Mouse (Mus musculus): ENCODE measurements around the gene Mapk6. TPM values are rescaled to one million over a fixed set of nuclear protein-coding genes. Genes with fewer than 3 reads are reported as not detected.

Gene Mapk6
- polyA plus RNA-seq, 1 experiment = 25.2 TPM

DNA sequence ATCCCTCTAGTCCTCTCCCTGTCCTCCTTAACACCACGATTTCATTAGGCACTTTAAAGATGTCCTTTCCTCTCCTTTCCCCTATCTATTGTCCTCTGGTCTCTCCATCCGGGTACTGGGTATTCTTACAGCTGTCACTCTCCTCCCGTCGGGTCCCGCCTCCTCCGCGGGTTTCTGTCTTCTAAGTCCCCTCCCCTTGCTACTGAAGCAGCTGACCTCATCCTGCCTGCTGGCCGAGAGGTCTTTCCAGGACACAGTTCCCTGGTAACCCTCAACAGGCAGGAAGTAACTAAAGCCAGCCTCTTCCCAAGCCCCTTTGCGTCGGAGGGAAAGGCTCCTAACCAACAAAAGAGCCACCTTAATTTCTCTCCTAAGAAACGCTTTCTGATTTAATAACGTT lies 26.1 kb upstream of the Mapk6 start:
- H3K4me1 ChIP-seq (ENCODE audit: control insufficient read depth, insufficient read depth, low read length) = peaks cover 20% of the 10 kb centered on the region
- peak; percentile 76 for DNase-seq
- 0 out of 2 replicates have a peak, but pooled peaks have one; percentile 7 for TF ChIP-seq POLR2A (IDR thresholded peaks at IDR 0.05; ENCODE audit: borderline replicate concordance, extremely low read depth, low read depth, low read length)
- no peak for TF ChIP-seq CTCF (IDR thresholded peaks at IDR 0.05; ENCODE audit: insufficient read depth, low read length)
- under 1% methylated on average over 12 of the region's 12 CpGs for WGBS
- no peak overlapping the region for H3K4me3 ChIP-seq (replicated peaks; ENCODE audit: extremely low read depth, low read depth, low read length)

DNA sequence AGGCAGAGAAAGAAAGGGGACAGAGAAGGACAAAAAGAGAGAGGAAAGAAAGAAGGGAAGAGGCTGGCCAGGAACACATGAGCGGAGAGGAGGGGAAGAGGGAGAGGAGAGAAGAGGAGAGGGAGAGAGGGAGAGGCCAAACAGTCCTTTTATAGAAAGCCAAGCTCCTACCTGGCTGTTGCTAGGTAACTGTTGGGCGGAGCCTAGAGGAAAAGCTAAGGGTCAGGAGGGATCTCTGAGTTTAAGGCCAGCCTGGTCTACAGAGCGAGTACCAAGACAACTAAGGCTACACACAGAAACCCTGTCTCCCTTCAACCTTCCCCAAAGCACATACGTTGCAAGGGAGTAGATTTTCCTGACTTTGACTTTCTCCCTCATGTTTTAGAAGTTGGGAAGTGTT lies 25.5 kb upstream of the Mapk6 start:
- WGBS = 86% methylated on average over 4 of the region's 4 CpGs
- no peak for DNase-seq
- Histone ChIP-seq H3K4me3 (replicated peaks; ENCODE audit: extremely low read depth, low read depth, low read length) (no peak overlapping the region), H3K4me1 (ENCODE audit: control insufficient read depth, insufficient read depth, low read length) (peaks cover 20% of the 10 kb centered on the region)
- TF ChIP-seq POLR2A (IDR thresholded peaks at IDR 0.05; ENCODE audit: borderline replicate concordance, extremely low read depth, low read depth, low read length) = no peak
- TF ChIP-seq CTCF (IDR thresholded peaks at IDR 0.05; ENCODE audit: insufficient read depth, low read length) = no peak

DNA sequence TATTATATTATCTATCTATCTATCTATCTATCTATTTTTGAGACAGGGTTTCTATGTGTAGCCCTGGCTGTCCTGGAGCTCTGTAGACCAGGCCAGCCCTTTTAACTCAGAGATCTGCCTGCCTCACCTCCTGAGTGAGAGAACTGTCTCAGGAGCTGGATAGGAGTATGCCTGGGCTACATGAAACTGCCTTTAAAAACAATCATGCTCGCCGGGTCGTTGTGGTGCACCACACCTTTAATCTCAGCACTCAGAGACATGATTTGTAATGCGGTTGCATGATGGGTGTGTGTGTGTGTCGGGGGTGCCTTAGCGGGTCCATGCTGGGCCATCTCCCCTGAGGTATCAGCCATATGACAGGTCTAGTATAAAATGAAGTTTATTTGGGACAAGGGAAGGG lies 25.1 kb upstream of the Mapk6 start:
- TF ChIP-seq CTCF (IDR thresholded peaks at IDR 0.05; ENCODE audit: insufficient read depth, low read length) = no peak
- no peak overlapping the region for H3K4me3 ChIP-seq (replicated peaks; ENCODE audit: extremely low read depth, low read depth, low read length)
- DNase-seq = no peak
- 53% methylated on average over 6 of the region's 6 CpGs for WGBS
- H3K4me1 ChIP-seq (ENCODE audit: control insufficient read depth, insufficient read depth, low read length) = peaks cover 20% of the 10 kb centered on the region

DNA sequence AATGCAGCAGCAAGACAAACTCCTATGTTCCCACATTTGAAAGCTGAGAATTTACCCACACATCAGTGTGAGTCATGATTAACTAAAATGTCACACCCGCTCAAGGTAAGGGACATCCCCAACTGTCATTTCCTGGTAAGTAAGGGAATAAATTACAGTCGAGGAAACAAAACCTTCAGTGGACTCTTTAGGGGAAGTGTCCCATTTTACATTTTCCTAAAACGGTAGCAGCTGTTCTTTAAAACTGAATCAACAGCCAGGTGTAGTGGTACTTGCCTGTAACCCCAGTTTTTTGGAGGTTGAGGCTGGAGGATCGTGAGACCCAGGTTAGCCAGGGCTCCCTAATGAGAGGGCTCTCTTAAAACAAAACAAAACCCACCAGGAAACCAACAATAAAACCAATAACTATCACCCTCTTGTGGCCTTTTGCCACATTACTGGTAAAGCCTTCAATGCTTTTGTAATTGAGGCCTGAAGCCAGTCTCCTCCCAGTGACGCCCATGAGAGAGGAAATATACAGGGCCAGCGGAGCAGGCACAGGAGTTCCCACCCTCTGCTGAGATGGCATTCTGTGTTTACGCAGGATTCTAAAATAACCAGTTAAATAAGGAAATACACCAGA lies 24.5 kb upstream of the Mapk6 start:
- no peak overlapping the region for H3K4me3 ChIP-seq (replicated peaks; ENCODE audit: extremely low read depth, low read depth, low read length)
- no peak for TF ChIP-seq POLR2A (IDR thresholded peaks at IDR 0.05; ENCODE audit: borderline replicate concordance, extremely low read depth, low read depth, low read length)
- TF ChIP-seq CTCF (IDR thresholded peaks at IDR 0.05; ENCODE audit: insufficient read depth, low read length) = no peak; the same call in 1 of the 2 replicates
- 18% methylated on average over 7 of the region's 7 CpGs for WGBS
- peaks cover 20% of the 10 kb centered on the region for H3K4me1 ChIP-seq (ENCODE audit: control insufficient read depth, insufficient read depth, low read length)
- peak; percentile 46 for DNase-seq

DNA sequence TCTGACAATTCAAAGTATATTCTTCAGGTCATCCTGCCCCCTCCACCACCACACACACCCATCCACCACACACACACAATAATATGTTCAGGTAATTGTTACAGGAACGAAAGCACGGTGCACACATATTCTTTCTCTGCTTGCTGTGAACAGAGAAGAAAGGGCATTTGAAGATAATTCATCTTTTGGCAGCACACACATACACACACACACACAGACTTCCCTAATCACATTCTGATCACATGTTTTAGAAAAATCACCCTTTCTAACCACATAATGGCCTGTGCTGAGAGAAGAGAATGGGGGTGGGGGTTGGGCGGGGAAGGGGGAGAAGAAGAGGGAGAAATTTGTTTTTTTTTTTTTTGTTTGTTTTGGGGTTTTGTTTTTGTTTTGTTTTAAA lies 22.9 kb upstream of the Mapk6 start:
- 69% methylated on average over 3 of the region's 3 CpGs for WGBS
- peaks cover 20% of the 10 kb centered on the region for H3K4me1 ChIP-seq (ENCODE audit: control insufficient read depth, insufficient read depth, low read length)
- no peak for DNase-seq
- no peak overlapping the region for H3K4me3 ChIP-seq (replicated peaks; ENCODE audit: extremely low read depth, low read depth, low read length)
- TF ChIP-seq CTCF (IDR thresholded peaks at IDR 0.05; ENCODE audit: insufficient read depth, low read length) = no peak
- TF ChIP-seq POLR2A (IDR thresholded peaks at IDR 0.05; ENCODE audit: borderline replicate concordance, extremely low read depth, low read depth, low read length) = no peak

DNA sequence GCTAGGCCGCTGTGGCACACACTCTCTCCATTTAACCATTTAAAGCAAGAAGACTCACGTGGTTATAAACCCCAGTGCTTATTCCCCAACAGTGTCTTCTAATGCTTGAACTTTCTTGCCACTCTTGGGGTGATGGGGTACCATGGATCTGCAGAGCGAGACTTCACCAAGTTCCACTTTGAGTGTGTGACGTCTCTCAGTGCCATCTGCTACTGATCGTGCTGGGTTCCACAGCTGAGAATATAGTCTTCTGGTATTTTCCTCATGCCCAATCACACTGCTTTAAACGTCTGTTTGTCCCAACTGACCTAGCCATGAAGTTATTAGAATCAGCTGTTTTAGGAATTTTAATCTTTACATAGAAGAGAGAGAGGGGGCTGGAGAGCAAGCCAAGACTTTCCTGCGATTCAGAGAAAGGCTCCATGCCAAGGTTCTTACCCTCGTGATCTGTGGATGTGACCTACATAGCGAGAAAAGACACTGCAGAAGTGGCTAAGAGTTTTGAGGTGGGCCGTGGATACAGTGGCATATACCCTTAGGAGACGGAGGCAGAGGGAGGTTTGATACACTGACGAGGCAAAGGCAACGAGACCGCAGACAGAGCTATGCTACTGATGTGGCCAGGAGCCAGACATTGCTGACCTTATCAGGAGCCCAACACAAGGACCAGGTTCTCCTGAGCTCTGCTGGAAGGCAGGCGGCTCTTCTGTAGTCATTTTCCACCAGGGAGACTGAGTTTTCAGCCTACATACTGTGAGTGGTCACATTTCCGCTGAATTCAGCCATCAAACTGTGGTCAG lies 21.2 kb upstream of the Mapk6 start:
- WGBS = 67% methylated on average over 16 of the region's 16 CpGs
- Histone ChIP-seq H3K4me3 (replicated peaks; ENCODE audit: extremely low read depth, low read depth, low read length) (no peak overlapping the region), H3K4me1 (ENCODE audit: control insufficient read depth, insufficient read depth, low read length) (peaks cover 18% of the 10 kb centered on the region)
- no peak for DNase-seq
- TF ChIP-seq POLR2A (IDR thresholded peaks at IDR 0.05; ENCODE audit: borderline replicate concordance, extremely low read depth, low read depth, low read length) (no peak), CTCF (IDR thresholded peaks at IDR 0.05; ENCODE audit: insufficient read depth, low read length) (no peak)

DNA sequence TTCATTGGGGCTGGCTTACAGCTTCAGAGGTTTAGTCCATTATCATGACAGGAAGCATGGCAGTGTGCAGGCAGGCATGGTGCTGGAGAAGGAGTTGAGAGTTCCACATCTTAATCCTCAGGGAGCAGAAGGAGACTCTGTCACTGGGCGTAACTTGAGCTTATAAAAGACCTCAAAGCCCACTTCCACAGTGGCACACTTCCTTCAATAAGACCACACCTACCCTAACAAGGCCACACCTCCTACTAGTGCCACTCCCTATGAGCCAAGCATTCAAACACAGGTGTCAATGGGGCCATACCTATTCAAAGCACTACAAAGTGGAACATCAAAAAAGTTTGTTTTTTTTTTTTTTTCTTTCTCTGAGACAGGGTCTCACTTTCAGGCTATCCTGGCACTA lies 19.9 kb upstream of the Mapk6 start:
- 100% methylated on average over 1 of the region's 1 CpGs for WGBS
- DNase-seq = no peak
- TF ChIP-seq POLR2A (IDR thresholded peaks at IDR 0.05; ENCODE audit: borderline replicate concordance, extremely low read depth, low read depth, low read length) = no peak
- TF ChIP-seq CTCF (IDR thresholded peaks at IDR 0.05; ENCODE audit: insufficient read depth, low read length) = no peak
- Histone ChIP-seq H3K4me3 (replicated peaks; ENCODE audit: extremely low read depth, low read depth, low read length) (no peak overlapping the region), H3K4me1 (ENCODE audit: control insufficient read depth, insufficient read depth, low read length) (peaks cover 7% of the 10 kb centered on the region)

DNA sequence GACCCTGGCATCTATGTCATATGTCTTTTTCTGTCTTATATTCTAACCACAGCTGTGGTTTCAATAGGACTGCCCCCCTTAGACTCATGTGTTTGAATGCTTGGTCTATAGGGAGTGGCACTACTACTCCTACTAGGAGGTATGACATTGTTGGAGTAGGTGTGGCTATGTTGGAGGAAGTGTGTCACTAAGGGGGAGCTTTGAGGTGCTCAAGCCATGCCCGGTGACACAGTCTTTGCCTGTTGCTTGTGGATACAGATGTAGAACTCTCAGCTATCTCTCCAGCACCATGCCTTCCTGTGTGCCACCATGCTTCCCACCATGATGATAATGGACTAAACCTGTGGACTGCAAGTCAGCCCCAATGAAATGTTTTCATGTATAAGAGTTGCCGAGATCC lies 19.2 kb upstream of the Mapk6 start:
- DNase-seq = no peak
- WGBS = 79% methylated on average over 2 of the region's 2 CpGs
- Histone ChIP-seq H3K4me1 (ENCODE audit: control insufficient read depth, insufficient read depth, low read length) (peaks cover 2% of the 10 kb centered on the region), H3K4me3 (replicated peaks; ENCODE audit: extremely low read depth, low read depth, low read length) (no peak overlapping the region)
- no peak for TF ChIP-seq POLR2A (IDR thresholded peaks at IDR 0.05; ENCODE audit: borderline replicate concordance, extremely low read depth, low read depth, low read length)
- no peak for TF ChIP-seq CTCF (IDR thresholded peaks at IDR 0.05; ENCODE audit: insufficient read depth, low read length)

DNA sequence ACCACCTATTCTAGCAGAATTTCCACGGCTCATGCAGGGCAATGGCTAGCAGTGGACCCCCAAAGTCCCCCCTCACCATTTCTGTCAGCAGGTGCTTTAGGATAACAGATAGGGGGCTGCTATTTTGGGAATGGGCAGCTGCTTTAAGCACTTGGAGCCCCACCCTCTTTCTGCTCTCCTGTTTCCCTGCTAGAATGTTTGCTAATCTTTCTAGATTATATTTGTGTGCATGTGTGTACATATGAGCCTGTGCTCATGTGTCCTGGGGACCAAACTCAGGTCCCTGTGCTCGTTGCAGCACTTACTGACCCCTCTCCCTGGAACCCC lies 18.4 kb upstream of the Mapk6 start:
- WGBS = 73% methylated on average over 2 of the region's 2 CpGs
- Histone ChIP-seq H3K4me1 (ENCODE audit: control insufficient read depth, insufficient read depth, low read length) (no peaks in the 10 kb centered on the region), H3K4me3 (replicated peaks; ENCODE audit: extremely low read depth, low read depth, low read length) (no peak overlapping the region)
- no peak for TF ChIP-seq POLR2A (IDR thresholded peaks at IDR 0.05; ENCODE audit: borderline replicate concordance, extremely low read depth, low read depth, low read length)
- no peak for TF ChIP-seq CTCF (IDR thresholded peaks at IDR 0.05; ENCODE audit: insufficient read depth, low read length)
- DNase-seq = no peak

Data from lung, adult 2 months (tissue).